Mouse (Mus musculus): Measurements from ENCODE around the gene Islr2. TPM values are rescaled to one million over a fixed set of nuclear protein-coding genes. Genes with fewer than 3 reads are reported as not detected.

The Islr2 gene
- polyA plus RNA-seq, 2 experiments: 0.03 TPM; not detected in 1

DNA sequence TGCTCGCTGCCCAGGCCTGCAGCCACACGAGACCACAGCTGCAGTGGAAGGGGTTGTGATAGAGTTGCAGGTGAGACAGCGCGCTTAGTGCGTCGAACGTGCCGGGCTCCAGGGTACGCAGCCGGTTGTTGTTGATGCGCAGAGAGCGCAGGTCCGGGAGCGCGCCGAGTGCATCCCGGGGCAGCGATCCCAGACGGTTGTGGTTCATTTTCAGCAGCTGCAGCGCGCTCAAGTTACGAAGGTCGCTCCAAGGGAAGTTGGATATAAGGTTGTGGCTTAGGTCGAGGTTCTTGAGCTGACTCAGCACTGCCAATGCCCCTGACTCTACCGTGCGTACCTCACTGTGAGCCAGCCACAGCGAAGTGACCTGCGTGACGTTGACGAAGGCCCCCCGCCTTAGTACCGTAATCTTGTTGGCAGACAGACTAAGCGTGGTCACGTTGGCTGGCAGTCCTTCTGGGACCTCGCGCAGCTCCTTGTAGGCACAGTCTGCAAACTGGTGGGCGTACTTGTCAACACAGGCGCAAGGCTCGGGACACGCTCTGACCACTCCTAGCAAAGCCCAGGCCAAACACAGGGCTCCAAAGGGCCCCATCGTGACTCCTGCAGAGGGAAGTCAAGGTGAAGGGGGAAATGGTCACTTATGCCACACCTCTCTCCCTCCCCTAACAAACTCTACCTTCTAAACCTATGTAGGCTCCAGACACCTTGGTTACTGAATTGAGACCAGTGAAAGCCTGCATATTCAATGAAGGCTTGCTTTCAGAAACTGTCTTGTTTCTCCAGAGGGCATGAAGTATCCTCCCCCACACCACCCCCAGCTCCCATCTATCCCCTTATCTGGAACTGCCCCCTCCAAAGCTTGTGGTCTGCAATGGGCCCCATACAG is 4.5 kb downstream of the Islr2 start:
- Histone ChIP-seq H3K9ac (replicated peaks) (no peak overlapping the region), H3K27ac (no peak overlapping the region), H3K4me2 (ENCODE audit: low read depth) (no peak overlapping the region), H3K4me3 (ENCODE audit: insufficient read depth in 1 of 2, low read depth in 2 of 2, low read length in 2 of 2) (no peak overlapping the region), H3K36me3 (replicated peaks; ENCODE audit: control insufficient read depth, insufficient read depth, low read depth) (no peaks in the 10 kb centered on the region), H3K4me1 (replicated peaks; ENCODE audit: control insufficient read depth in 2 of 2, insufficient read depth in 2 of 2, low read length in 1 of 2) (no peaks in the 10 kb centered on the region), H3K27me3 (ENCODE audit: control insufficient read depth, insufficient read depth, low read length) (peaks cover 92% of the 10 kb centered on the region), H3K9me3 (ENCODE audit: control insufficient read depth, low read length) (no peaks in the 10 kb centered on the region)
- WGBS (ENCODE audit: insufficient replicate concordance): 3% methylated on average over 41 of the region's 41 CpGs
- ATAC-seq (ENCODE audit: insufficient read depth) (no peak), DNase-seq (ENCODE audit: low read depth in 3 of 3, low spot score in 3 of 3) (no peak)
- no peak for TF ChIP-seq EP300 (IDR thresholded peaks at IDR 0.05; ENCODE audit: low read depth)
- TF ChIP-seq CTCF (IDR thresholded peaks at IDR 0.05; ENCODE audit: low read depth): no peak

DNA sequence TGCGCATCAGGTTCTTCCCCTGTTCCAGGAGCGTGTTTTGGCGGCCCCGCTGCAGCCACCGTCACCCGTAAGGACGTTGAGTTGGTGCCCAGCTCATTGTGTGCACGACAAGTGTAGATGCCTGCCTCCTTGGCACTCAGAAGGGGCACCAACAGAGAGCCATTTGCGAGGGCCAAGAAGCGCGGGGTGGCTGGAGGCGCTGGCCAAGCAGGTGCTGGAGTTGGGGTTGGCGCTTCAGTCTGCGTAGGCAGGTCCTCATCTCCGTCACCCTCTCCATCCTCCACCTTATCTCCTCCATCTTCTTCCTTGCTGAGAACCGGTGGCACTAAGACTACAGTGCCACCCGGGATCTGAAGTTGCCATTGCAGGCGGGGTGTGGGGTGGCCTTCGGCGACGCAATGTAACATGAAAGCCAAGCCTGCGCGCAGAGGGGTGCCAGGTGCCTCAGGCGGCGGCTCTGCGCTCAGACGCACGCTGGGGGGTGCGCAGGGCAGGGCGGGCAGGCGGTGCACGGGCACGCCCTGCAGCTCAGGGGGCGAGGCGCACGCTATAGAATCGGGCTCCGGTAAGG is 5.2 kb downstream of the Islr2 start:
- Histone ChIP-seq H3K4me1 (replicated peaks; ENCODE audit: control insufficient read depth in 2 of 2, insufficient read depth in 2 of 2, low read length in 1 of 2) (no peaks in the 10 kb centered on the region), H3K27me3 (ENCODE audit: control insufficient read depth, insufficient read depth, low read length) (peaks cover 90% of the 10 kb centered on the region), H3K27ac (no peak overlapping the region), H3K4me3 (ENCODE audit: insufficient read depth in 1 of 2, low read depth in 2 of 2, low read length in 2 of 2) (no peak overlapping the region), H3K36me3 (replicated peaks; ENCODE audit: control insufficient read depth, insufficient read depth, low read depth) (no peaks in the 10 kb centered on the region), H3K9me3 (ENCODE audit: control insufficient read depth, low read length) (no peaks in the 10 kb centered on the region), H3K4me2 (ENCODE audit: low read depth) (no peak overlapping the region), H3K9ac (replicated peaks) (no peak overlapping the region)
- DNase-seq (ENCODE audit: low read depth in 3 of 3, low spot score in 3 of 3) (no peak), ATAC-seq (ENCODE audit: insufficient read depth) (no peak)
- TF ChIP-seq CTCF (IDR thresholded peaks at IDR 0.05; ENCODE audit: low read depth) (no peak), EP300 (IDR thresholded peaks at IDR 0.05; ENCODE audit: low read depth) (no peak)
- 3% methylated on average over 38 of the region's 38 CpGs for WGBS (ENCODE audit: insufficient replicate concordance)

DNA sequence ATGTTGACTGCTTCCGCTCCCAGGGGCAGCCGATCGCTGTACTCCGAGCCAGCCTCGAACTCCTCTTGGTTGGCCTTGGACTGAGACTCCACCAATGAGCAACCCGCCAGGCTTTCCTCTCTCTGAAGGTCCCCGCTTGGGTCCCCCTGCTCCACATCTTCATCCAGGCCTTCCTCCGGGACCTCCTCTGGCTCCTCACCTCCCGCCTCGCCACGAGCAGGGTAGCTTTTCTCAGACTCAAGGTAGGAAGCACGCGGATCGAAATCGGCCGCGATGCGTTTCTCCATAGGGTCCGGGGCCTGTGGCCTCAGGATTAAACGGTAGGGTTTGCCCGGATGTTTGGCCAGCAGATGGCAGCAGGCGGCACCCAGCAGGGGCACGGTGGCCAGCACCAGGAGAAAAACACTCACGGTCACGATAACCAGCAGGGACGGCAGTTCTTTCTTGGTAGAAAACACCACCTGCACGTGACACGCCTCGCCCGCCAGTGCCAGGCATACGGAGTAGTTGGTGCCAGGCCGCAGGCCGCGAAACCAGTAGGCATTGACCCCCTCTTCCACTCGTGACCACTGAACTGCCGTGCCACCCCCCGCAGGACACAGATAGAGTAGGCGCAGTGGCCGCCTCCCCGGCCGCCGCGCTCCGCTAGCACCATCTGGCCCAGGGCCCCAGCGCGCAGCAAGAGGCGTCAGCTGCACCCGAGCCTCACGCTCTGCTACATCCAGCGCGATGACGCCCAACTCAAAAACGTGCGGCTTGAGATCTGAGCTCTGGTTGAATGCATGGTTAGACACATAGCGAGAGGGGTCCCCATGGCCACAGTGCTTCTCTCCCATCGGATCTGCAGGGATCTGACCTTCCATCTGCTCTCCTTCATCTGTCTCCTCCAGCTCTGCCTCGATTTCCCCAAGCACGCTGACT is 6.1 kb downstream of the Islr2 start:
- Histone ChIP-seq H3K4me1 (replicated peaks; ENCODE audit: control insufficient read depth in 2 of 2, insufficient read depth in 2 of 2, low read length in 1 of 2) (no peaks in the 10 kb centered on the region), H3K9me3 (ENCODE audit: control insufficient read depth, low read length) (no peaks in the 10 kb centered on the region), H3K9ac (replicated peaks) (no peak overlapping the region), H3K36me3 (replicated peaks; ENCODE audit: control insufficient read depth, insufficient read depth, low read depth) (no peaks in the 10 kb centered on the region), H3K4me3 (ENCODE audit: insufficient read depth in 1 of 2, low read depth in 2 of 2, low read length in 2 of 2) (no peak overlapping the region), H3K27ac (no peak overlapping the region), H3K27me3 (ENCODE audit: control insufficient read depth, insufficient read depth, low read length) (peaks cover 82% of the 10 kb centered on the region), H3K4me2 (ENCODE audit: low read depth) (no peak overlapping the region)
- DNase-seq (ENCODE audit: low read depth in 3 of 3, low spot score in 3 of 3) (no peak), ATAC-seq (ENCODE audit: insufficient read depth) (no peak)
- WGBS (ENCODE audit: insufficient replicate concordance): 2% methylated on average over 58 of the region's 58 CpGs
- TF ChIP-seq EP300 (IDR thresholded peaks at IDR 0.05; ENCODE audit: low read depth) (no peak), CTCF (IDR thresholded peaks at IDR 0.05; ENCODE audit: low read depth) (peak; percentile 81)

DNA sequence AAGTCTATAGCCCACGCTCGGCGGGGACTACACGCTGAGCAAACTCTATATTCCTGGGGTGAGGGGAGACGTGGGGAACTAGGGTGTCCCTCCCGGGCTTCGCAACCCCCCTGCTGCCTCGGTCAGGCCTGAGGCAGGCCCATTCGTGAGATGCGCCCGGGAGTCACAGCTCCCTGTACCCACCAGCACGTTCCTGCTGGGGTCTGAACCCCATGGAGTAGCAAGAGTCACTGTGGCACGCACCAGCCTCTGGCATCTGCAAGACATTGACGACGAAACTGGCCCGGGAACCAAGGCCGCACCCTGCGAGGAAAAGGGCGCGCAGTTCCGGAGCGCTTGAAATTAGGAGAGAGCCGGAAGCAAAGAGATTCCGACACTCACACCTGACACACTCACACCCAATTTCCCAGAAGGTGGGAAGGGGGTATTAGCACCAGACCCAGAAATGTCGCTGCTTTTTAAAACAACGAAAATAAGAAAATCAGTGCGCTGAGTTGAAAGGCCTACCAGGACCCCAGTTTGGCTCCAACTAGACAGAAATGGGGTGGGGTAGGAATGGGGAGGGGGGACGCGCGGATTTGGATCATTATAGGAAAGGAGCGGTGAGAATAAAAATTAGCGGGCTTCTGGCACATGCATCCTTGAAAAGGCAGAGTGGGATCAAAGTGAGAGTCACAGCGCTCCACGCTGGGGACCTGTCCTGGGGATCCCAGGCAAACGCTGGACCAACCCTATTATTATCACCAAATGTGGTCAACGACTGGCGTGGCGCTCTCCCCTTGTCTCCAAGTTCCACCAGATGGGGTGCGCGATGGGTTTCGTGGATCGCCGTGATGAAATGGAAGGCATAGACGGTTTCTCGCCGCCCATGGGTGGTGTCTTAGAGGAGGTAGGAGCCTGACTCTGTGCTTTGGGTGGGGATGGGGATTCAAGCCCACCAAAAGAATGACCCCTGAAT is 7.2 kb downstream of the Islr2 start:
- DNase-seq (ENCODE audit: low read depth in 3 of 3, low spot score in 3 of 3) (no peak), ATAC-seq (ENCODE audit: insufficient read depth) (no peak)
- WGBS (ENCODE audit: insufficient replicate concordance): 5% methylated on average over 46 of the region's 46 CpGs
- TF ChIP-seq CTCF (IDR thresholded peaks at IDR 0.05; ENCODE audit: low read depth) (no peak), EP300 (IDR thresholded peaks at IDR 0.05; ENCODE audit: low read depth) (no peak)
- Histone ChIP-seq H3K4me1 (replicated peaks; ENCODE audit: control insufficient read depth in 2 of 2, insufficient read depth in 2 of 2, low read length in 1 of 2) (no peaks in the 10 kb centered on the region), H3K4me3 (ENCODE audit: insufficient read depth in 1 of 2, low read depth in 2 of 2, low read length in 2 of 2) (no peak overlapping the region), H3K4me2 (ENCODE audit: low read depth) (no peak overlapping the region), H3K9me3 (ENCODE audit: control insufficient read depth, low read length) (no peaks in the 10 kb centered on the region), H3K9ac (replicated peaks) (no peak overlapping the region), H3K27me3 (ENCODE audit: control insufficient read depth, insufficient read depth, low read length) (peaks cover 70% of the 10 kb centered on the region), H3K27ac (no peak overlapping the region), H3K36me3 (replicated peaks; ENCODE audit: control insufficient read depth, insufficient read depth, low read depth) (no peaks in the 10 kb centered on the region)
